Mouse (Mus musculus) heart, postnatal 14 days (tissue): Measurements from ENCODE around the gene Ptges2. TPM values are rescaled to one million over a fixed set of nuclear protein-coding genes. Genes with fewer than 3 reads are reported as not detected.
A peak's percentile ranks its signal among the peaks of the same experiment; 100 is the strongest.

Experiments
- DNase-seq, 2 experiments: peaks; one replicate each; pipeline ENCODE4 v3.0.0; 2021 to 2022
- intact Hi-C: fragments of 180-260 bp; cut with DNase I; formaldehyde crosslinking; loops from one replicate; pipeline ENCODE4 v1.15.1; 2025
- total RNA-seq, 2 experiments: library from RNA; stranded (reverse); gene quantifications; 2 replicates each; pipeline ENCODE4 v1.2.3; 2021

Gene Ptges2
- total RNA-seq, 2 experiments from 2014 or later: 65.0 to 75.7 TPM

GRCm38 (mm10) chr2:32408429-32409424, 13.0 kb downstream of the Ptges2 start:
- no peak for DNase-seq
- intact Hi-C loops: no loop called here

DNA sequence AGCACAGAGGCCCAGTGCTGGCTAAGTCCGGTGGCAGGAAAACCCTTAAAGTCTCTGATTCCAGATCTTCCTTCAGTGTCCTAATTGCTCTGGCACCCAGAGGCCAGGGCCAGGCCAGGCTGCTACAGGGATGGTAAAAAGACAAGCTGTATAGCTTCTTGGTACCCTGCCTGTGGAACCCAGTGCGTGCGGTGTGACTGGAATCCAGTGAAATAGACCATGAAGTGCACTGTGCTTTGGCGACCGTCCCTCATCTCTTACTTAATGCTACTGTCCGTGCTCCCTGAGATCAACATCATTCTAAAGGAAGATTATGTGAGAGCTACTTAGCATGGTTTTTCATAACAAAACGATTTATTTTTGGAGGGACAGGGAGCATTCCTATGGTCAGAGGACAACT, 15.7 kb downstream of the Ptges2 start:
- DNase-seq: no peak
- intact Hi-C loops: no loop called here

GRCm38 (mm10) chr2:32412742-32413531, 17.2 kb downstream of the Ptges2 start:
- no peak for DNase-seq
- intact Hi-C loops: no loop called here

GRCm38 (mm10) chr2:32413936-32414335, 18.2 kb downstream of the Ptges2 start:
- intact Hi-C loops: no loop called here
- peak in 1 of 2 experiments; percentile 33 for DNase-seq

GRCm38 (mm10) chr2:32415801-32416200, 20.1 kb downstream of the Ptges2 start:
- intact Hi-C loops: no loop called here
- DNase-seq: no peak

GRCm38 (mm10) chr2:32416556-32416955, 20.9 kb downstream of the Ptges2 start:
- intact Hi-C loops: no loop called here
- DNase-seq: no peak

DNA sequence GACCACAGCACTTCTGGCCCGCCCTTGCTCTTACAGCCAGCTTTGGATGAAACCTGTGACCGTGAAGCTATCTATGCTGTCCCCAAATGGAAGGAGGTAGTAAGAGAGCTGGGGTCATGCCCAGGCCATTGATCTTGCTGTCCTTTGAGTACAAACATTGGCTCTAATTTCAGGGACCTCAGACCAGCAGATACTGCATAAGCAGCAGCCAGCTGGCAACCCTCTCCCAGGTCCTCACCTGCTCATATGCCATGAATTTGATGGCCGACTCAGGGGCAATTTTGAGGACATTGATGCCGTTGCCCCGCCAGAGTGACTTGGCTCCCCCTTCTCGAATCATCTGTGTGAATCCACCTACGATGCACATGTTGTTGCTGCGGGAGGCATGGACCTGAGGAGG, 21.8 kb downstream of the Ptges2 start:
- intact Hi-C loops: no loop called here
- no peak for DNase-seq

DNA sequence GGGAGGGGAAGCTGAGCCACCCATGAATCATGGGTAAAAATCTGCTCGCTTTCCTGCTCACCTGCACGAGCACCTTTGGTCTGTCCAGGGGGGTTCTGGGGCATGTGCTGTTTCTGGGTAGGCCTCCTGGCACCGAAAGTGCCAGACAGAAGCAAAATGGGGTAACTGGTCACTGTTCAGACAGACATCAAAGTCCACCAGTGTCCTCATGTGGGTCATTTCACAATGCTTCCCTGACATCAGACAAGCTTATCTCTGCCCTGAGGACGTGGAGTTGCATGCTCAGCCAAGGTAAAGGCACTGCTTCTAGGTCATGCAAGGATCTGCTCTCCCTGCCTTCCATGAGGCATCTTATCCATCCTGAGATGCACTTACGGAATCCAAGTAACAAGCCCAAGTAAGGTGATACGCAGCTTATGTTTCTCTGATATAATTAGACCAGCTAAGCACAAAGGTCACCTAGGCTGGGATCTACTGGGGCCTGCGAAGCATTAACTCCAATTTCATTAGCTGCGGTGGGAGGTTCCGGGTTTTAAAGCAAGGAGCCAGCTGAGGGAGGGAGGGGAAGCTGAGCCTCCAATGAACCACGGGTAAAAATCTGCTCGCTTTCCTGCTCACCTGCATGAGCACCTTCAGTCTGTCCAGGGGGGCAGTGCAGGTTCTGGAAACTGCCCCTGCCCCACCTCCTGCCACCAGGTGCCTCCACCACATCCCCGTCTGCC, 22.9 kb downstream of the Ptges2 start:
- DNase-seq: no peak
- intact Hi-C loops: no loop called here

DNA sequence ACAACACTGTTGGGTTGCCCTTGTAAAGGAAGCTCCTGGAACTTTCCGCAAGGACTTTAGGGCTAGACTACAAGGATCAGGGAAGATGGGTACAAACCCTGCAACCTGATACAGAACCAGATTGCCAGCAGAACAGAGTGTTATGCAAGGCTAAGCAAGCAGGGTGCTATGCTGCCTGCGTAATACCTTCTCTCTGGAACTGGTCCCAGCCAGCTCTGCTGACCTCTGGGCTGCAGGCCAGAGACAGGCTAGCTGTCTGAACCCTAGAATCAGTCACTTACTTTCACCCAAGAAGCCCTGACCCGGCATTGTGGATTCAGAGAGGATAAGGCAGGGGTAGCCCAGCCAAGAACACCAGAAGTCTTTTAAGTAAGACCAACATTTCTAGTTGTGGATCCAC, 23.7 kb downstream of the Ptges2 start:
- intact Hi-C loops: no loop called here

GRCm38 (mm10) chr2:32420066-32420608, 24.4 kb downstream of the Ptges2 start:
- DNase-seq: no peak
- intact Hi-C loops: no loop called here

More for the DNA sequence above, 23.7 kb downstream of the Ptges2 start:
- peak; percentile 64 to 71 for DNase-seq

DNA sequence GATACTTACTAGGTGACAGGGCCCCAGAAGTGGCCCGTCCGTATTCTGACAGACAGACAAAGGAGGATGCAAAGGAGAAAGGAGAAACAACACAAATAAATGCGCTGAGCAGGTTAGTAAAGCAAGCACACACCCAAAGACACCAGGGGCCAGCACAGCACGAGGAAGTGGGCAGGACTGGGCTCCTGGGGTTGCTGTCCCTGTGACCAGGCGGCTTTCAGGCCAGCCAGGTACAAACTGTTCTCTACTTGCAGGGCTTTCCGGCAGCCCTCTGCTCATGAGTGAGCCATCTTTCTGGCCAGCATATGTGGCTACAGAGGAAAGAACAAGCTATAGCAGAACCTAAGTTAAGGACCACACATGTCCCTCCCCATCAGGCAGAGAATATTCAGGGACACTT, 25.0 kb downstream of the Ptges2 start:
- intact Hi-C loops: no loop called here
- DNase-seq: no peak

DNA sequence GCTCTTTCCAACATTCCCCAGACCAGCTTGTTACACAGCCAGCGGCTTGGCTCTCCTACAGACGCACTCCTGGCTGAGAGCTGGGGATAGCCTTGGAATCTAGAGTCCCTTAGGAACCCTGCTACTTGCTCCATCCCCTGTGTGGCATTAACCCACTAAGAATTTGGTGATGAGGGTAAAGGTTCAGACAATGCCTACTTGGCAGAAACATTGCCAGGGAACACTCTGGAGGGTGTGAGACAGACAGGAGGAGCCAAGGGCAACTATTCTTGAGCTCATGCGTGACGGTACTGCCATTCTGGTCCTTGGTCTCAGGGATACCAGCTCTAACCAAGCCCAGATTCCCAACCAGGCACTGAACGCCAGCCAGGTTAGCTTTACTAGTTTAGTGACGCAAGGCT, 26.2 kb downstream of the Ptges2 start:
- intact Hi-C loops: loop anchor here (2.0 kb wide), 1 partner anchor 29 kb away; the partner anchor contains the start of genes Naif1 and Slc25a25
- no peak for DNase-seq

- intact Hi-C loops: loop anchor here (2.0 kb wide), 1 partner anchor 27 kb away; the partner anchor contains the start of genes Naif1 and Slc25a25
- peak; percentile 66 to 71 for DNase-seq
These were observed 28.0 kb downstream of the Ptges2 start for GRCm38 (mm10) chr2:32423481-32424331.

GRCm38 (mm10) chr2:32424796-32425195, 29.1 kb downstream of the Ptges2 start:
- intact Hi-C loops: no loop called here
- DNase-seq: no peak

DNA sequence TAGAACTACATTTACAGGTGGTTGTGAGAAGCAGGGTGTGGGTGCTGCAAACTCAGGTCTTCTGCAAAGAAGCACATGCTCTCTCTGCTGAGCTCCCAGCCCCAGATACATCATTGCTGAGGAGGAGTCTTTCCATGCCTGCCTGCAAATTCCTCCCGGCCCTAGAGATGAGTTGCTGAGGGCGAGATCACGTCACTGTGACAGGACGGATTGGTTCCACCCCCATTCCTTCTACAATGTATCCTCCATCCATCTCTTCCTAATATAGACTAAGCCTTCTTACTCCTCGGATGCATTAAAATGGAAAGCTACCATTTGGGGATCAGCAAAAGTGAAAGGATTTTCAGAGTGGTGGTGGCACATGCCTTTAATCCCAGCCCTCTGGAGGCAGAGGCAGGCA, 29.9 kb downstream of the Ptges2 start:
- intact Hi-C loops: no loop called here
- DNase-seq: no peak

DNA sequence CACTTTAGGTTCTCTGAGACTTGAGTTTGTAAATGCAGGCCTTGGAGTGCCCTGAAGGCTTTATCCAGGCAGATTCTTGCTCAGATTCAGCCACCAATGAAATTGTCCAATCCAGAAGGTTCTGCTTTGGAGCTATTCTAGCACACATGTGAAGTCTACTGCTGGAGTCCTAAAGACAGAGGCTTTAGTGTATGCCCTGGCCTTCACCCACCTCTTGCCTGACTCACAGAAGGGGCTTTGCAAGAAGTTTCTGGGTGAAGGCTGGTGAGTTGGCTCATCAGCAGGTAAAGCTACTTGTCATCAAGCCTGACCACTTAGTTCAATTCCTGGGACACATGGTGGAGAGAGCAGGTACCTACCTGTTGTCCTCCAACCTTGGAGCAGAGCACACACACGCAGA, 30.4 kb downstream of the Ptges2 start:
- intact Hi-C loops: no loop called here

DNA sequence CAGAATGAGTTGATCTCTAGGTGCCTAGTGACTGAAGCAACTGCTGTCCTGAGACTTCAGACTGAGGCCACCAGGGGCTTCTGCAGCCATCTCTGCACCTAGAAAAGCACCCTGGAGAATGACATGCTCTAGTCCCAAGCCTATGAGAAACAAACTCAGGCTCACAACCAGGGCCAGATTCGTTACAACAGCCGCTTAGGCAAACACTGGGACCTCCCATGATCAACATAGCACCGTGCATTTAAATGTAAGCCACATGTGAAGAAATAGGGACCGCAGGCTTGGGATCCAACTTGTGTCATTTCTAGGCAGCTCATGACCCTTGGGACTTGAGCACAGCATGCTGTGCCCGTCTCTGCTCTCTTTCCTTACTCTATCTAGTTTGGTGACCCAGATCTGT, 32.0 kb downstream of the Ptges2 start:
- intact Hi-C loops: no loop called here
- DNase-seq: no peak

More for the DNA sequence above, 30.4 kb downstream of the Ptges2 start:
- DNase-seq: no peak

DNA sequence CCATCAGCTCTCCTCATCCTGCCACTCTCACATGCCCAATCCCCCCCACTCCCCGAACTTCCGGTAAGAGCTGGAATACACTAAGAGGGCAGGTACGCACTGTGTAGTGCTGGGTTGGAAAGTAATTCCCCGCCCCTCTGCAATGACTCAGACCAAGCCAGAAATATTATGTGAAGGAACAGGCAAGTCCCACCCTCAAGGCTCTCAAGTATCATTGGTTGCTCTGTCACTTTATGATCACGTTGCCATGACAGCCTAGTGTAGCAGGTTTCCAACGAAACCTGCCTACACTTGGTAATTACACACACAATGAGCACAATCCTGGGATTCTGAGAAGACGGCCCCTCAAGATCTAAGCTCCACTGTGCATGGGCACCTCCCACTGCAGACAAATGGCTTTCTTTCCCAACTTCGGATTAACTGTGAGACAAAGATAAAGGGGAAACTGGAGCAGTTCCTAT, 32.6 kb downstream of the Ptges2 start:
- intact Hi-C loops: no loop called here
- DNase-seq: no peak

GRCm38 (mm10) chr2:32429215-32429891, 33.7 kb downstream of the Ptges2 start:
- no peak for DNase-seq

More at GRCm38 (mm10) chr2:32429215-32429891, 33.7 kb downstream of the Ptges2 start:
- intact Hi-C loops: no loop called here
